Mouse (Mus musculus) spleen, embryonic (tissue): ENCODE results near the gene Smchd1.

Experiments
- CTCF ChIA-PET: fragments of 350-600 bp; sonication (Branson Sonifier 250); formaldehyde crosslinking; loops from one replicate; lab custom pipeline; 2022; lab: Charles Lee

The Smchd1 gene

GRCm38 (mm10) chr17:71310486-71311339 lies 164.4 kb downstream of the Smchd1 start:
- CTCF ChIA-PET, result no interaction called here

DNA sequence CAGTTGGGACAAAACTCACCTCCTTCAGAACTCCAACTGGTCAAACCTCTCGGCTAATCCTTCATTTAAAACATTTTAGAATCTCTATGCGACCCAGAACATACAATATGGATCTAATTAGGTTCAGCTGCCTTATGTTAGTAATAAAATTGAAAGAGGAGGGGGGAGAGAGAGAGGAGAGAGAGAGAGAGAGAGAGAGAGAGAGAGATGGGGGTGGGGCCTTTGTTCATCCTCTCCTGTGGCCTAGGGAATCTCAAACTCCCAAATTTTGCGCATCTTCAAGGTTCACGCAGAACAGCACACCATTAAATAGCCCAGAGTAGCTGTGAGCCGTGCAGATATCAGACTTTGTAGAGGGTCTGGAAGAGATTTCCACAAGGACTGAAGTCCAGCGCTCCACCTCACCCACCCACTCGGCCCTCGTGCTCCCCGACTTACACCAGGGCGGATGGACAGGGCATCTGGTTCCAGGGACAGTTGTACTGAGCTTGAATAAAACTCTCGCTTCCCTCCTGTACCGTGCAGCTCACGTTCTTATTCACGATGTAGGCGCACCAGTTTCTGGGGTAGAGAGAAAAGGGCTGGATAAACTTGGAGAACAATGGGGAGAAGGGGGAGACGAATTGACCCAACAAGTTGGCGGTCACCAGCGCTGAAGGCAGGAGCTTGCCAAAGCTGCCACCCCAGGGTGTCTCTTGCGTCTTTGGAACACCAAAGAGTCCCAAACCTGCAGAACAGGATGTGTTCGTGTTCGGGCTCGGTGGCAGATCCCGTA lies 165.2 kb downstream of the Smchd1 start:
- CTCF ChIA-PET, result no interaction called here

DNA sequence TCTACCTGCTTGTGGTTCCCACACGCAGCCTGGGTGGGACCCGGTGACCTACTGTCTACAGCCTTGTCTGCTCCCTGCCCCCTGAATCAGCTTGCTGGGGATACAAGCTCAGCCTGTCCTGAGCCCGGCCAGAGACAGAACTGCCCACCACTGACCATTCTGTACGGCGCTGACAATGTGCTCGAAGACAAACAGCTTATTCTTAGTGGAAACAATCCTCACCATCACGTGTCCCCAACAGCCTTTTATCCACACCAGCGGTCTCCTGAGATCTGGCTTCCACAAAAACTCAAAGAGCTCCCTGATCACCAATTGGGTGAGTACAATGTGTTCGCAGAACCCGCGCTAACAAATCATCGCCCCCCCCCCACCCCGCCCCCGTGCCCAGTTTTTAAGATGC lies 166.0 kb downstream of the Smchd1 start:
- CTCF ChIA-PET, result no interaction called here

GRCm38 (mm10) chr17:71308296-71308695 lies 166.8 kb downstream of the Smchd1 start:
- CTCF ChIA-PET, result no interaction called here

- CTCF ChIA-PET, result no interaction called here
These were observed 167.8 kb downstream of the Smchd1 start for GRCm38 (mm10) chr17:71307251-71307790.

- CTCF ChIA-PET, result no interaction called here
These were observed 168.4 kb downstream of the Smchd1 start for GRCm38 (mm10) chr17:71306716-71307115.

DNA sequence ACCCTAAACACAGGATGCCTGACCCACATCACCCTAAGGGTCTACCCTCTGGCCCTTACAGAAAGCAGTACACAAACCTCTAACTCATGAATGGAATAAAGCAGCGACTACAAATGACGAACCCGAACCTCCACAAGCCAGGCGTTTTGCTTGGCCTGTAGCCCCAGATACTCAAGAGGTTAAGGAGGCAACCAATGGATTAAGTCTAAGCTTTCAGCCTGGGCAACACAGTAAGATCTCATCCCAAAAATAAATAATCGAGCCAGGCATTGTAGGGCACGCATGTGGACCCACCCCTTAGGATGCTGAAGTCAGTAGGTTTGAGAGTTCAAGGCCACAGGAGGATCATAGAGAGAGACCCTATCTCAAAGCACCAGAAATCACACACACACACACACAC lies 169.1 kb downstream of the Smchd1 start:
- CTCF ChIA-PET, result no interaction called here

GRCm38 (mm10) chr17:71303444-71303843 lies 171.7 kb downstream of the Smchd1 start:
- CTCF ChIA-PET, result no interaction called here

GRCm38 (mm10) chr17:71301413-71301812 lies 173.7 kb downstream of the Smchd1 start:
- CTCF ChIA-PET, result no interaction called here

DNA sequence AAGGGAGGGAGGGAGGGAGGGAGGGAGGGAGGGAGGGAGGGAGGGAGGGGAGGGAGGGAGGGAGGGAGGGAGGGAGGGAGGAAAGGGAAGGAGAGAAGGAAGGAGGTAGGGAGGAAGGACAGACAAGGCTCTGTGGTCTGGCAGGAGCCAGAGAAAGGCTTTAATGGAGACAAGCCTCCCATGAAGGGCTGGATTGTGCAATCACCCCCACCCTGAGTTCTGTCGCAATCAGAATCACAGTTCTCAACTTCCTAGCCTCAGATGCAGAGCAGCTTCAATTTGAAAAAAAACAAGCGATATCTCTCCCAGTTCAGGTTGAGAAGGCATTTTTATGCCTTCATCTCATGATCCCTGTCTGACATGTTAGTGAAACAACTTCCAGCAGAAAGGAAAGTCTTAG lies 174.8 kb downstream of the Smchd1 start:
- CTCF ChIA-PET, result no interaction called here

DNA sequence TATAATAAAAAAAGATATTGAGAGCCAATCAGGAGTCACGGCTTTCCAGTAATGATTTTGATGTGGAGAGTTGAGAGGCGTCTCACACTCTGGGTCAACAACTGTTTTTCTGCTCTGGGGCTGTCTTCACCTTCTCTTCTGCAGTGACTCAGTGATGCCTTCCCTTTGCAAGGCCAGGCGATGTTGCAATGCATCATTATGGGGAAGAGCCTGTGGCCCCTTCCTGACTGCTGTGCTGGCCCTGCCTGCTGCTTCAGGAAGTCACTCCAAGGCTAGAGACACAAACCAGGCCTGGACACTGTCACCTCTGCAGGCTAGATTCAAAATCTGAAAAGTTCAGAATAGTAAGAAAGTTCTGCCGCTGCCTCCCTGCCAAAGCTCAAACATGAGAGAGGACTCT lies 175.3 kb downstream of the Smchd1 start:
- CTCF ChIA-PET, result no interaction called here

GRCm38 (mm10) chr17:71294570-71294969 lies 180.6 kb downstream of the Smchd1 start:
- CTCF ChIA-PET, result no interaction called here
